Mouse (Mus musculus) induced T-regulatory cell, adult 2 months (primary cell): ENCODE data around the gene Rb1.

Source experiments
- DNase-seq: peaks from one replicate; pipeline ENCODE4 v3.0.0-alpha.2; 2012; ENCODE audit warnings: low read depth

The Rb1 gene

GRCm38 (mm10) chr14:73334926-73335805 is 9.5 kb upstream of the Rb1 start:
- DNase-seq = peak; percentile 47

GRCm38 (mm10) chr14:73333880-73334279 is 8.3 kb upstream of the Rb1 start:
- DNase-seq = peak; percentile 47

DNA sequence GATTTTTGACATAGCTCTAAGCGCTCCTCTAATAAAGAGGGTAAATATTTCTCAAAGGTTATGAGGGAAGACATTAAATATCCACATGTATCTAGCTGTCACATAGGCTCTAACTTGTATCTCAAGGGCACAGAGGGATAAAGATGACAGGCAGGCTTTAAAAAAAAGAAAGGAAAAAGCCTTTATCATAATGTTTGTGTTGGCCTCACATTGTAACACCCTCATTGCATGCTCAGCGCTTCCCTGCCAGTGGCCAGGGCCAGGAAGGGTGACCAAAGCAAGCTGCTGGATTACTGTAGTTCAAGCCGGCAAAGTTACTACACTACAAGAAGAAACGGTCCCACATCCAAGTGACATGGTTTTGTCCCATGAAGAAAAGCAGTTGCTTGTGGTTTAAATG is 5.8 kb upstream of the Rb1 start:
- no peak for DNase-seq

- no peak for DNase-seq
Measured at GRCm38 (mm10) chr14:73329871-73330270, 4.2 kb upstream of the Rb1 start.

DNA sequence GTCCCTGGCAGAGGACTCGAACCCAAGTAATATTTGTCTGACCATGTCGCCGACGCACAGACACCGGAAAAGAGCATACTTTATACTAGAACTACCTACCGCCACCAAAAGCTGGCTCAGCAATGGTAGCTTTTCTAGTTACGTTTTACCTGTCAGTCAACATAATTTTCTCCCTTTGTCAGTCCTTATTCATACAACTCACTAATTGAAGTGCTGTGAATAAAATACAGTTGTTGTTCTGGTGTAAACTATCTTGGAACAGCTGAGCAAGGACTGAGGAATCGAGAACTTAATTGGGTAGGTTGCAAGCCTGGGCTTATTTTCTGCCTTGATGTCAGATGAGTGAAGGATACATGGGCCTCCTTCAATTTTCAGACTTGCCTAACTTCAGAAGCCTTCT is 889 bp upstream of the Rb1 start:
- DNase-seq = peak; percentile 61

- peak; percentile 69 for DNase-seq
Measured at GRCm38 (mm10) chr14:73324634-73325455, 777 bp downstream of the Rb1 start.

GRCm38 (mm10) chr14:73323965-73324364 is 1.7 kb downstream of the Rb1 start:
- DNase-seq = no peak

DNA sequence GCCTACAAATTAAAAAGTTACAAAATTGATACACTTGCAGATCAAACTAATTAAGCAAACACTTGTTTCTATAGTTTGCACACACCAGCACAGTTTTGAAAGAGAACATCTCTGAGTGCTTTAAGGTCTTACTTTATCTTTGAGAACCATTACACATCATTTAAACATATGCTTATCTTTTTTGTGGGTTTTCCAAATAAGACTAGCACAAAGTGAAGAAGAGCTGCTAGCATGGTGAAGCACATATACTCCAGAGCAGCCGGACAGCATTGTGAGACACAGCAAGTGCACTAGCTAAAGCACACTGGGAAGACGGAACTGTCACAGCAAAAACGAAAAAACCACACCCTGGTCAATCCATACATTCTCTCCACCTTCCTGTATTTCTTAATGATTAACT is 3.5 kb downstream of the Rb1 start:
- DNase-seq = no peak

DNA sequence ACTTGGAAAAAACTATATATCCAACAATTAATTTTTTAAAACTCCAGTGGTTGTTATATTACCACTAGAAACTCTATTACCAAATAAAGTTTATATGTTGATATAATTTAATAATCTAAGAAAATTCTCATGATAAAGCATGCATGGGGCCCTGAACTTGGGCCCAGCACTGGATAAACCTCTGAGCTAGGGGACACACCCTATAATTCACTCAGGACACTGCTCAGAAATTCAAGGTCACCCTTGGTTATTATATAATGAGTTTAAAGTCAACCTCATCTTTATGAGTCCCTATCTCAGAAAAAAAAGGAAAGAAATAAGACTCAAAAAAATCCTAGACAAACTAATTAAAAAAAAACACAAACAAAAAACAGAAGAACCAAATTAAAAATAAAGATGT is 8.7 kb downstream of the Rb1 start:
- DNase-seq = no peak

DNA sequence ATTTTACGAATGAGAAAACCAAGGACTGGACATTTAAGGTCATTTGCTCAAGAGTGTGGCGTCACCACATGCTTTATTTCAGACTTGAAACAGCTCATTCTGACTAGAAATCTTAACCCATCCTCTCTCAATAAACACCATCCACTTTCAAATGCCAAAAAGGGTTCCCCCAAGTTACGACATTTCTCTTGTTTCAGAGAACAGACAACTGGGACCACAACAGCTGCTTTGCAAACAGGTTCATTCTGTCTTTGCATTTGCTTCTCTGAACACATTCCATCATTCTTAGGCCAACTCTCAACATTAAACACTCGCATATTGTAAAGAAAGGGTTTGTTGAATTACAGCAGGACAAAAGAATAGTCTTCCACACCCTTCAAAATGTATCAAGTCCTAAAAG is 11.8 kb downstream of the Rb1 start:
- DNase-seq = no peak

- no peak for DNase-seq
Measured at GRCm38 (mm10) chr14:73313396-73313795, 12.2 kb downstream of the Rb1 start.

- no peak for DNase-seq
Measured at GRCm38 (mm10) chr14:73312909-73313308, 12.7 kb downstream of the Rb1 start.

- DNase-seq = no peak
Measured at GRCm38 (mm10) chr14:73307490-73307889, 18.1 kb downstream of the Rb1 start.

- peak; percentile 87 for DNase-seq
Measured at GRCm38 (mm10) chr14:73303193-73303592, 22.4 kb downstream of the Rb1 start.

DNA sequence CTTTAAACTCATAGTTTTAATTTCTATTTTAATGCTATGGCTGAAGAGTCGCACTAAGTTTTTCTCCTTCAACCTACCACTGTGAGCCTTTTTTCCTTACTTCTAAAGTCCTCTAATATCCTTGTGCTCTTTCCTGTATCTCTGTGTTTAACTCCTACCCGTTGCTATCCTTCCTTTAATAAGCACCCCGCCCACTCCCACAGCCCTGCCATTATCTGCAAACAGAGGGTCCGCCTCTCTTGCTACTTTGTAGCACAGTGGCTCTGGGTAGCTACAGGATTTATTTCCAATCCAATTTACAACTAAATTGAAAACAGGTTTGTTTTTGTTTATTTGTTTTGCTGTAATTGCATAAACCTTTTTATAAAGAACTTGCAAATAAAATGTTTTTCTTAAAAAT is 23.8 kb downstream of the Rb1 start:
- DNase-seq = no peak

GRCm38 (mm10) chr14:73295512-73295911 is 30.1 kb downstream of the Rb1 start:
- no peak for DNase-seq

DNA sequence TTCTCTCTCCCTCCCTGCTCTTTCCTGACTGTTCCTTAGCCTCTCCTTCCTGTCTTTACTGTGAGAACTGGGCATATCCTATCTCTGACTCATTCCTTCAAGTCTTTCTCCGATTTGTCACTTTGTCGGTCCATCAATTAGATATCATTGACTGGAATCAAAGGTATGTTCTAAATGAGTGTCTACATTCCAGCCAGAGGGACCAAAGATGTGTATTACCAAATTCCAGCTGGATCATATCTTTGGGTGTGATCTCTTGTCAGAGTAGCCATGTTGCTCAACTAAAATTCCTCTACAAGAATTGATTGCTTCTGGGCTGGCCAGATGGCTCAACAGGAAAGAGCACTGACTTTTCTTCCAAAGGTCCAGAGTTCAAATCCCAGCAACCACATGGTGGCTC is 32.0 kb downstream of the Rb1 start:
- no peak for DNase-seq

- DNase-seq = no peak
Measured at GRCm38 (mm10) chr14:73292434-73292833, 33.2 kb downstream of the Rb1 start.

DNA sequence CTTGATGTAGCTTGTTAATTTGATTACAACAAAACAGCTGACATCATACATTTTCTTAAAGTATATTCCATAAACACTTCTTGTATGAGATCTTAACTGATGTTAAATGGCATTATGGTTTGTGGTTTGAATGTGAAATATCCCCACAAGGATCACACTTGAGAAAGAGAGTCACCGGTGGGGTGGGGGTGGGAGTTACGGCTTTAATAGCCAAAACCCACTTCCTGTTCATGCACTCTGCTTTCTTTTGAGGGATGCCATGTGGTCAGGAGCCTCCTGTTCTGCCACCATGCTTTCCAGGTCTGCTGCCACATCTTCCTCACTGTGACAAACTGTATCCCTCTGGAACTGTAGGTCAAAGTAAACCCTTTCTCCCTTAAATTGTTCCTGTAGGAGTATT is 35.7 kb downstream of the Rb1 start:
- peak; percentile 57 for DNase-seq

DNA sequence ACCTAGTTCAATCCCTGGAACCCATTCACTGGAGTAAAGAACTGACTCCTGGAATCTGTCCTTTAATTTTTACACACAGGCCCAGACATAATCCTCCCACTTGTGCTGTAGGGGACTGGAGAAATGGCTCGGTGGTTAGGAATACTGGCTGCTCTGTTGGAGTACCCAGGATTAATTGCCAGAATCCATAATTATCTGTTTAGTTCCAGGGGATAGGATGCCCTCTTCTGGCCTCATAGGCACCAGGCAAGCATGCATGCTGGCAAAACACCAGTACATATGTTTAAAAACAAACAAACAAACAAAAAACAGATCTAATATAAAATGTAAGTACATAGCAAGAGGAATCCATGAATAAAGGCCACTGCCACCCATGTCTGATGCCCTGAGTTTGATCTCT is 44.6 kb downstream of the Rb1 start:
- DNase-seq = no peak

DNA sequence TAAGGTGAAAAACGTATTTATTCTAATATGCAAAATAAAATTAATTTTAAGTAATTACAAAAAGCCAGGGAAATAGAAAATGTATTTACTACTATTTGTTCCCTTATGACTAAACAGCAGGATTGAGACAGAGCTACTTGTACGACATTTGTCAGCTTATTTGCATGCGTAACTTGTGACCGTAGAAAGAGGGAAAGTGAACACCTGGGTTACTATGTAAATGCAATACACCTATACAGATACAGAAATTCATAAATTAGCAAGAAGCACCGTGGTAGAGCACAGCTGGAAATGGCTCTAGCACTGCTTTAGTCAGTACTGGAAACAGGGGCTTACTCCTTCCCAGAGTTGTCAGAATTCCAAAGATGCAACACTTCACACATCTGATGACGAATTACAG is 46.5 kb downstream of the Rb1 start:
- DNase-seq = no peak

GRCm38 (mm10) chr14:73271807-73272206 is 53.8 kb downstream of the Rb1 start:
- DNase-seq = no peak

DNA sequence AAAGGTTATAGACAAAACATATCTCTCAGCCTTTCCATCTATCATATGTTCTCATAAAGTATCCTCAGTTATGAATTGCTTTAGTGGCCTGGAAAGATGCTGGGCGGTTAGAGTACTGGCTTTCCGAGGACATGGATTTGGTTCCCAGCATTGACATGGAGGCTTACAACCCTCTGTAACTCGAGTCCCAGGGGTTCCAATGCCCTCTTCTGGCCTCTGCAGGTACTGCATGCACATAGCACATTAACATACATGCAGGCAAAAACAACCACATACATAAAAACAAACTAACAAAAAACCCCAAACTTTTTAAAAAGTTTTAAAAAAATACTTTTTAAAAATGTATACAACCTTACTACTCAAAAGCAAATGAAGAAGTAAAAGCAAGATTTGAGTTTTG is 59.5 kb downstream of the Rb1 start:
- peak; percentile 61 for DNase-seq
